Mouse (Mus musculus): ENCODE results near the gene Atg16l2. TPM values are rescaled to one million over a fixed set of nuclear protein-coding genes. Genes with fewer than 3 reads are reported as not detected.

The Atg16l2 gene
- polyA plus RNA-seq, 1 experiment from 2014 or later: 19.6 TPM

DNA sequence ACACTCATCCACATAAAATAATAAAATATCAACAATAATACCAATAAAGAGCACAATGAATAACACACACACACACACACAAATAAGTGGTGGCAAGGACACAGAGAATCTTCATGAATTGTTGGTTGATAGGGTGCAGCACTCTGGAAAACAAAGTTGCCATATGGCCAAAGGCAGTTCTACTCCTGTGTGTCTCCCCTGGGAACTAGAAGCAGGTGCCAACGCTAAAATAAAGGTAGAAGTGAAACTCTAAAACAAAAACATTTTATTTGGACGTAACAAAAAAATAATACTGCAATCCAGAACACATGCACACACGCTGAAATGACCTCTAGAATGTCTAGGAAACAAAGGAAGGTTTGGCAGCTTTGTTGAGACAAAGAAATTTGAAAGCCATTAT is 69.3 kb downstream of the Atg16l2 start:
- Histone ChIP-seq H3K9me3 (ENCODE audit: control insufficient read depth, low read length) (no peaks in the 10 kb centered on the region), H3K4me3 (ENCODE audit: low read length) (no peak overlapping the region), H3K27me3 (ENCODE audit: control insufficient read depth, insufficient read depth, low read depth, low read length) (no peaks in the 10 kb centered on the region), H3K27ac (ENCODE audit: low read length) (no peak overlapping the region), H3K36me3 (ENCODE audit: control insufficient read depth, insufficient read depth, low read length) (no peaks in the 10 kb centered on the region), H3K4me1 (replicated peaks; ENCODE audit: control insufficient read depth, insufficient read depth, low read length) (no peaks in the 10 kb centered on the region; the same call in 1 of the 2 replicates), H3K9ac (ENCODE audit: low read length) (no peak overlapping the region), H3K4me2 (ENCODE audit: low read depth, low read length) (no peak overlapping the region)
- 79% methylated on average over 3 of the region's 3 CpGs for WGBS
- ATAC-seq (ENCODE audit: low read depth): no peak

DNA sequence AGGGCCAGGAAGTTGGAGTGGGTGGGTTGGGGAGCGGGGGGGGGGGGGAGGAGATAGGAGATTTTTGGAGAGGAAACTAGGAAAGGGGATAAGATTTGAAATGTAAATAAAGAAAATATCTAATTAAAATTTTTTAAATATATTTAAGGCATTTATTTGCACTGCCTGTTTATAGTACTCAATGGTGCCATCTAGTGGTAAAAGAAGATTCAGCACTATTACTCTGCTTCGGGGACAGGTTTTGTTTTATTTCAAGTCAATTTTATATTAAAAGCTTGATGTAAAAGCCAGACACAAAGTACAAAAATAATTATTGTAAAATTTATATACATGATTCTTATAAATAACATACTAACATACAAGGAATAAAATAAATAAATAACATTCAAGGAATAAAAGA is 70.6 kb downstream of the Atg16l2 start:
- ATAC-seq (ENCODE audit: low read depth): no peak
- Histone ChIP-seq H3K9ac (ENCODE audit: low read length) (no peak overlapping the region), H3K4me1 (replicated peaks; ENCODE audit: control insufficient read depth, insufficient read depth, low read length) (no peaks in the 10 kb centered on the region; the same call in 1 of the 2 replicates), H3K36me3 (ENCODE audit: control insufficient read depth, insufficient read depth, low read length) (no peaks in the 10 kb centered on the region), H3K27me3 (ENCODE audit: control insufficient read depth, insufficient read depth, low read depth, low read length) (no peaks in the 10 kb centered on the region), H3K9me3 (ENCODE audit: control insufficient read depth, low read length) (no peaks in the 10 kb centered on the region), H3K4me3 (ENCODE audit: low read length) (no peak overlapping the region), H3K27ac (ENCODE audit: low read length) (no peak overlapping the region), H3K4me2 (ENCODE audit: low read depth, low read length) (no peak overlapping the region)
- 31% methylated on average over 2 of the region's 2 CpGs for WGBS

GRCm38 (mm10) chr7:101229336-101229735 is 72.7 kb downstream of the Atg16l2 start:
- ATAC-seq (ENCODE audit: low read depth): no peak
- no peak overlapping the region for H3K27ac ChIP-seq (ENCODE audit: low read length)
- H3K27me3 ChIP-seq (ENCODE audit: control insufficient read depth, insufficient read depth, low read depth, low read length): no peaks in the 10 kb centered on the region
- H3K36me3 ChIP-seq (ENCODE audit: control insufficient read depth, insufficient read depth, low read length): no peaks in the 10 kb centered on the region
- no peaks in the 10 kb centered on the region; the same call in 1 of the 2 replicates for H3K4me1 ChIP-seq (replicated peaks; ENCODE audit: control insufficient read depth, insufficient read depth, low read length)
- no peak overlapping the region for H3K4me2 ChIP-seq (ENCODE audit: low read depth, low read length)
- H3K9ac ChIP-seq (ENCODE audit: low read length): no peak overlapping the region
- no peak overlapping the region for H3K4me3 ChIP-seq (ENCODE audit: low read length)
- whole genome bisulfite sequencing: 63% methylated on average over 1 of the region's 1 CpGs
- H3K9me3 ChIP-seq (ENCODE audit: control insufficient read depth, low read length): no peaks in the 10 kb centered on the region

DNA sequence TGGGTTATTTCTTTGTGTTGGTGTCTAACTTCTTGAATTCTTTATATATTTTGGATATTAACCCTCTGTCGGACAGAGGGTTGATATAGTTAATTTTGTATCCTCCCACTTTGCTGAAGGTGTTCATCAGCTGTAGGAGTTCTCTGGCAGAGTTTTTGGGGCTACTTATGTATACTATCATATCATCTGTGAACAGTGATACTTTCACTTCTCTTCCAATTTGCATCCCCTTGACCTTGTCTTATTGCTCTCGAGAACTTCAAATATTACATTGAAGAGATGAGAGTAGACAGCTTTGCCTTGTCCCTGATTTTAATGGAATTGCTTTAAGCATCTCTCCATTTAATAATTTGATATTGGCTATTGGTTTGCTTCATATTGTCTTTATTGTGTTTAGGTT is 78.5 kb downstream of the Atg16l2 start:
- no peak overlapping the region for H3K9ac ChIP-seq (ENCODE audit: low read length)
- H3K27ac ChIP-seq (ENCODE audit: low read length): no peak overlapping the region
- WGBS: 93% methylated on average over 2 of the region's 2 CpGs
- no peak for ATAC-seq (ENCODE audit: low read depth)
- H3K4me3 ChIP-seq (ENCODE audit: low read length): no peak overlapping the region
- no peaks in the 10 kb centered on the region for H3K27me3 ChIP-seq (ENCODE audit: control insufficient read depth, insufficient read depth, low read depth, low read length)
- H3K4me1 ChIP-seq (replicated peaks; ENCODE audit: control insufficient read depth, insufficient read depth, low read length): no peaks in the 10 kb centered on the region
- H3K4me2 ChIP-seq (ENCODE audit: low read depth, low read length): no peak overlapping the region
- H3K36me3 ChIP-seq (ENCODE audit: control insufficient read depth, insufficient read depth, low read length): no peaks in the 10 kb centered on the region
- no peaks in the 10 kb centered on the region for H3K9me3 ChIP-seq (ENCODE audit: control insufficient read depth, low read length)

GRCm38 (mm10) chr7:101216724-101217123 is 85.3 kb downstream of the Atg16l2 start:
- Histone ChIP-seq H3K9me3 (ENCODE audit: control insufficient read depth, low read length) (no peaks in the 10 kb centered on the region), H3K27ac (ENCODE audit: low read length) (no peak overlapping the region), H3K4me3 (ENCODE audit: low read length) (no peak overlapping the region), H3K9ac (ENCODE audit: low read length) (no peak overlapping the region), H3K4me2 (ENCODE audit: low read depth, low read length) (no peak overlapping the region), H3K4me1 (replicated peaks; ENCODE audit: control insufficient read depth, insufficient read depth, low read length) (no peaks in the 10 kb centered on the region), H3K27me3 (ENCODE audit: control insufficient read depth, insufficient read depth, low read depth, low read length) (no peaks in the 10 kb centered on the region), H3K36me3 (ENCODE audit: control insufficient read depth, insufficient read depth, low read length) (peaks cover 2% of the 10 kb centered on the region; the same call in 1 of the 2 replicates)
- no peak for ATAC-seq (ENCODE audit: low read depth)
- WGBS: 74% methylated on average over 2 of the region's 2 CpGs

DNA sequence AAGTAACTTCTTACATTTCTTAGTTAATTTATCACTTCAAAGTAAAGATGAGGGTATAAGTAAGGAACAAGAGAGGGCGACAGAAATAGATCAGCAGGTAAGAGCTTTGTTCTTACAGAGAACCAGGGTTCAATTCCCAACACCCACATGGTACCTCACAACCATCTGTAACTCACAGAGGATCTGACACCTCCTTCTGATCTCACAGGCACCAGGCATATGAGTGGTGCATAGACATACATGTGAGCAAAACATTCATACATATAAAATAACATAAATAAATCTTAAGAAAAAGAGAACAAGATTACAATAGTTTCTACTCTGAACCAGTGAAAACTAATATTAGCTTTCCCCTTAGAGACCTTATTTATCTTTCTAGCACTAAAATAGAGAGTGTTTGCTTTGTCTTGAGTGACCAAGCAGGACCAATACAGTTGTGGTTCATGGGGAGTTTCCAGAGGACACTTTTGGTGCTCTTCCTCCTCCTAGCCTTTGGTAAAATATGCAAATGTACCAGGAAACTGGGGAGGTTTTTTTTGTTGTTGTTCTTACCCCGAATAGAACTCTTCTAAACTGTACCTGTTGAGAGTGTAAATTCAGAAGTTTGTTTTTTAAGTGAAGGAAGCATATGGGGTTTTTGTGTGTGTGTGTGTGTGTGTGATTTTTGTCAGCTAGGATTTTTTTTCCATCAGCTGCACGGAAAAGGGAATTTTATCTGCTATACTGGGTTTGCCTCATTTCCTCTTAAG is 88.4 kb downstream of the Atg16l2 start:
- Histone ChIP-seq H3K9me3 (ENCODE audit: control insufficient read depth, low read length) (no peaks in the 10 kb centered on the region), H3K27me3 (ENCODE audit: control insufficient read depth, insufficient read depth, low read depth, low read length) (no peaks in the 10 kb centered on the region), H3K9ac (ENCODE audit: low read length) (no peak overlapping the region), H3K4me3 (ENCODE audit: low read length) (no peak overlapping the region), H3K4me2 (ENCODE audit: low read depth, low read length) (no peak overlapping the region), H3K36me3 (ENCODE audit: control insufficient read depth, insufficient read depth, low read length) (peaks cover 2% of the 10 kb centered on the region; the same call in 1 of the 2 replicates), H3K4me1 (replicated peaks; ENCODE audit: control insufficient read depth, insufficient read depth, low read length) (no peaks in the 10 kb centered on the region), H3K27ac (ENCODE audit: low read length) (no peak overlapping the region)
- WGBS: 33% methylated on average over 3 of the region's 3 CpGs
- ATAC-seq (ENCODE audit: low read depth): no peak

Other genes with a start within 250 kb of the Atg16l2 start
- gene Fchsd2, start 209.4 kb downstream of the Atg16l2 start, polyA plus RNA-seq (2015; fragmentation: Nextera tagmentation; extraction: Ambion mirVana): 21.8 and 22.3 TPM in 2 replicates
- 43.0 and 46.5 TPM in 2 replicates for gene Stard10, start 14.8 kb upstream of the Atg16l2 start, polyA plus RNA-seq (2015; fragmentation: Nextera tagmentation; extraction: Ambion mirVana)
- gene Arap1, start 45.8 kb upstream of the Atg16l2 start, polyA plus RNA-seq (2015; fragmentation: Nextera tagmentation; extraction: Ambion mirVana): 115 and 118 TPM in 2 replicates
- gene Gm45837, start 108.6 kb upstream of the Atg16l2 start, polyA plus RNA-seq (2015; fragmentation: Nextera tagmentation; extraction: Ambion mirVana): 2.4 and 8.8 TPM in 2 replicates
- gene Pde2a, start 119.4 kb upstream of the Atg16l2 start, polyA plus RNA-seq (2015; fragmentation: Nextera tagmentation; extraction: Ambion mirVana): 14.8 and 22.5 TPM in 2 replicates